ENCODE assay signal across 8 mouse cellular contexts in the genomic region with DNA sequence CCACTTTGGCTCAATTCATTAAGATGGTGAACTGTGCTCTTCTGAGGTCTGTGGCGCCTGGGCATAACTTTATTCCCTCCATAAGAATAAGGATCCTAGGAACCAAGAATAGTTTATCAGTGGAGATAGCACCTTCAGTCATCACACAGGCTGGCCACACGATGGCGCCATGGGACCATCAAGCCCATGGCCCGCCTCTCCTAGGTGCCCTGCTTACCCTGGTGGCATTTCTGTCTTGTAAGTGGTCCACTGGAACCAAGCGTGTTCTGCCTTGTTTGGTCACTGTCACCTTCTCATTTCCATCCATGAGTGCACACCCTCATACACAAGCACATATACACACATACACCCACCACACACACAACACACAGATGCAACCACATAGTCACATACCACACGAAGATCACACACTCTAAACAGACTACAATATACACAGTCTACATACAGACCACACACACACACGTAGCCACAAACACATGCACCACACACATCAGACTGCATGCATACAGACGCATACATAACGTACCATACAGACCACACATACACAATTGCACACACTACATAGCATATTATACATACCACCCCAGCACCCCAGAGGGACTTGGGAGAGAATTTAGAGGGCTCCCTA.
DNase-seq lines count a peak whose midpoint lies in the region; ATAC-seq lines count a peak whose summit lies in the region.

No protein-coding gene starts in this region.

- intact Hi-C loops in gastrocnemius, postnatal 14 days (cut with DNase I; ENCODE audit: low total_unique reads) = loop anchor here (10.0 kb wide), 1 partner anchor 252 kb away; no protein-coding TSS in a partner anchor

- peak; percentile 25 for DNase-seq in gastrocnemius, adult 18-20 months (ENCODE audit: low spot score)
- no peak for DNase-seq in gastrocnemius, adult 8-10 months (ENCODE audit: low spot score in 2 of 2)
- DNase-seq in Muller cell, postnatal 12 days (ENCODE audit: inconsistent ontology term) = peak; percentile 22
- peak; percentile 21 to 30 for DNase-seq in cerebellum, postnatal 36 days
- peak; percentile 36 for DNase-seq in gastrocnemius, postnatal 14 days
- peak; percentile 25 to 51 for DNase-seq in layer of hippocampus, adult 8-10 months (ENCODE audit: low spot score in 2 of 2)
- DNase-seq in skeletal muscle tissue, adult 2 months (ENCODE audit: low read depth, low spot score) = peak; percentile 11

- ATAC-seq in megakaryocyte progenitor cell, adult 5-6 weeks (replicated peaks; ENCODE audit: poor library complexity) = peak; percentile 91

Comparison
In these comparisons a context has a peak if more than half of its experiments do, and no peak if none do; other contexts are left out.
1. DNase-seq: peak in gastrocnemius, adult 18-20 months (single experiment), Muller cell, postnatal 12 days (single experiment), cerebellum, postnatal 36 days (2 of 2), gastrocnemius, postnatal 14 days (single experiment), layer of hippocampus, adult 8-10 months (2 of 2) and skeletal muscle tissue, adult 2 months (single experiment); none in gastrocnemius, adult 8-10 months (0 of 2).